Mouse (Mus musculus): ENCODE results near the gene Olfr771. TPM values are rescaled to one million over a fixed set of nuclear protein-coding genes. Genes with fewer than 3 reads are reported as not detected.
"Not testable (repeated sequence)": the region's sequence is repeated elsewhere in the genome, so short reads cannot be mapped to it uniquely, and the experiment has no call there.

Gene Olfr771
- not detected in 2 replicates for polyA plus RNA-seq (2015; fragmentation: Nextera tagmentation; extraction: Ambion mirVana)

- no peak for ATAC-seq
- WGBS: 79% methylated on average over 1 of the region's 1 CpGs
These were observed at the start of gene Olfr771 for GRCm38 (mm10) chr10:129164651-129165050. Gene Olfr771 (minus strand): TSS chr10:129164751.

DNA sequence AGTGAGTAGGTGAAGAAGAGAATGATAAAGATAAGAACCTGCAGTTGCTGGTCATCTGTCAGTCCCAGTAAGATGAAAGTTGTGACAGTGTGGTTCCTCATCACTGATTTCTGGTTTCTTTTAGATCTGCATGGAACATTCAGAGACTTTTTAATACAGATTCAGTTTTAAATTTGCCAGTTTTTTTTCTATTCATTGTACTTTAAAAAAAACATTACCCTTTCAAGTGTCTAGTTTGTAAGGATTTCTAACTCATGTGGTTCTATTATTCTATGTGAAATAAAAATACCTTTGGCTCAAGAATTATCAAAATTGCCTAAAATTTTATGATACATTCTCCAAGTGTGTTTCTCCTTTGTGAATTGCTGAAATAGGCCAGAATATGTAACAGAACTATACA lies 22.8 kb upstream of the Olfr771 start, which contains the start of gene Olfr773:
Olfr773 (minus strand) TSS at position 101 of the 400 bp plus-strand sequence.
- H3K9ac ChIP-seq (ENCODE audit: low read depth, low read length); H3K9me3 ChIP-seq (ENCODE audit: control insufficient read depth); H3K4me1 ChIP-seq (replicated peaks; ENCODE audit: control insufficient read depth, insufficient read depth, low read length); ATAC-seq; H3K27me3 ChIP-seq (replicated peaks; ENCODE audit: control insufficient read depth, insufficient read depth, low read length); H3K4me2 ChIP-seq (replicated peaks; ENCODE audit: low read depth); H3K4me3 ChIP-seq (ENCODE audit: low read depth, low read length); H3K36me3 ChIP-seq (ENCODE audit: control insufficient read depth, insufficient read depth); H3K27ac ChIP-seq (ENCODE audit: low read depth, low read length): not testable (repeated sequence)

More at GRCm38 (mm10) chr10:129164651-129165050, at the start of gene Olfr771:
- Histone ChIP-seq H3K4me2 (replicated peaks; ENCODE audit: low read depth) (no peak within 1 kb of the TSS), H3K4me1 (replicated peaks; ENCODE audit: control insufficient read depth, insufficient read depth, low read length) (no peaks in the 10 kb centered on the region), H3K27ac (ENCODE audit: low read depth, low read length) (no peak within 1 kb of the TSS), H3K9ac (ENCODE audit: low read depth, low read length) (no peak within 1 kb of the TSS), H3K4me3 (ENCODE audit: low read depth, low read length) (no peak within 1 kb of the TSS), H3K36me3 (ENCODE audit: control insufficient read depth, insufficient read depth) (no peaks in the 10 kb centered on the region), H3K27me3 (replicated peaks; ENCODE audit: control insufficient read depth, insufficient read depth, low read length) (no peaks in the 10 kb centered on the region), H3K9me3 (ENCODE audit: control insufficient read depth) (no peaks in the 10 kb centered on the region)
- TF ChIP-seq CTCF (IDR thresholded peaks at IDR 0.05; ENCODE audit: low read depth): no peak

DNA sequence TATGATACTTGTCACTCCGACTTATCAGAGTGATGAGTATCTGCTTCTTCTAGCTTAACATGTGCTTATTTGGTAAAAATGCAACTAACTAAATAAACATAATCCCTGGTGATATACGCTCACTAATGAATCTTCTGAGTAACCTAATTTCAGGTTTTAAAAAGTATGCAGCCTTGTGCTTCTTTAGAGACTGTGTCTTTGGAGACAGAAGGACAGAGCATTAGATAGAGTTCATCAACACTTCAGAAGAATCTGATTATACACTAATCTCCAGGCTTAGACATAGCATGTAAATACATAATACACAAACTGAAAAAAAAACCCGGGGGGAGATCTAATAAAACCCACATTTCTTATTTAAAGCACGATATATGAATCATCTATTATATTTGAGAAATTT lies 13.3 kb upstream of the Olfr771 start, which contains the start of gene Olfr772:
Olfr772 (minus strand) TSS at position 101 of the 400 bp plus-strand sequence.
- 81% methylated on average over 3 of the region's 4 CpGs for WGBS
- H3K27ac ChIP-seq (ENCODE audit: low read depth, low read length); H3K4me3 ChIP-seq (ENCODE audit: low read depth, low read length); H3K36me3 ChIP-seq (ENCODE audit: control insufficient read depth, insufficient read depth); H3K4me2 ChIP-seq (replicated peaks; ENCODE audit: low read depth); H3K9ac ChIP-seq (ENCODE audit: low read depth, low read length); H3K27me3 ChIP-seq (replicated peaks; ENCODE audit: control insufficient read depth, insufficient read depth, low read length); H3K4me1 ChIP-seq (replicated peaks; ENCODE audit: control insufficient read depth, insufficient read depth, low read length); H3K9me3 ChIP-seq (ENCODE audit: control insufficient read depth); ATAC-seq: not testable (repeated sequence)

DNA sequence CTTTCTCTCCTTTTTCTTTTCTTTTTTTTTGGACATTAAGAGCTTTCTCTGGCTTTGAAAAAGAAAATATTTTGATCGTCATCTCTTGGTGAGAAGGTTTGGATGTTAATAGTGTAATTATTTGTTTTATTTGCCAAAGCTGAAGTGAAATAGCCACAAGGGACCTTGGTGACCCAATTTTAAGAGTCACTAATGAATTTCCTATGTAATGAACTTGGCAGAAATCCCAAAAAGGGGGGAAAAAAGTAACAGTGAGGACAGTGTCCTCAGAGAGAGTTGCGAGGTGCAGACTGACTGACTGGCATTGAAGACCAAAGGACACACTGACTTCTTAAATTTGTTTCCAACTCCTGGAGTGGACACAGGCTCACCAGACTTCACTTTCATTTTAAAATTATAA lies 25.7 kb downstream of the Olfr771 start, which contains the start of gene Olfr770:
Olfr770 (minus strand) TSS at position 101 of the 400 bp plus-strand sequence.
- Histone ChIP-seq H3K4me2 (replicated peaks; ENCODE audit: low read depth) (no peak within 1 kb of the TSS), H3K27me3 (replicated peaks; ENCODE audit: control insufficient read depth, insufficient read depth, low read length) (no peaks in the 10 kb centered on the region), H3K36me3 (ENCODE audit: control insufficient read depth, insufficient read depth) (no peaks in the 10 kb centered on the region), H3K9me3 (ENCODE audit: control insufficient read depth) (no peaks in the 10 kb centered on the region), H3K4me1 (replicated peaks; ENCODE audit: control insufficient read depth, insufficient read depth, low read length) (no peaks in the 10 kb centered on the region), H3K4me3 (ENCODE audit: low read depth, low read length) (no peak within 1 kb of the TSS), H3K27ac (ENCODE audit: low read depth, low read length) (no peak within 1 kb of the TSS), H3K9ac (ENCODE audit: low read depth, low read length) (no peak within 1 kb of the TSS)
- no peak for TF ChIP-seq CTCF (IDR thresholded peaks at IDR 0.05; ENCODE audit: low read depth)
- no peak for ATAC-seq
- WGBS: 81% methylated on average over 2 of the region's 2 CpGs

GRCm38 (mm10) chr10:129117761-129118160 lies 46.8 kb downstream of the Olfr771 start, which contains the start of gene Olfr769:
Gene Olfr769 (minus strand): TSS chr10:129117861.
- WGBS: 78% methylated on average over 2 of the region's 2 CpGs
- no peak within 1 kb of the TSS for H3K9ac ChIP-seq (ENCODE audit: low read depth, low read length)
- no peaks in the 10 kb centered on the region for H3K4me1 ChIP-seq (replicated peaks; ENCODE audit: control insufficient read depth, insufficient read depth, low read length)

GRCm38 (mm10) chr10:129115146-129115545 lies 49.4 kb downstream of the Olfr771 start:
- Histone ChIP-seq H3K9me3 (ENCODE audit: control insufficient read depth) (no peaks in the 10 kb centered on the region), H3K9ac (ENCODE audit: low read depth, low read length) (no peak overlapping the region), H3K27ac (ENCODE audit: low read depth, low read length) (no peak overlapping the region), H3K36me3 (ENCODE audit: control insufficient read depth, insufficient read depth) (no peaks in the 10 kb centered on the region), H3K4me1 (replicated peaks; ENCODE audit: control insufficient read depth, insufficient read depth, low read length) (no peaks in the 10 kb centered on the region), H3K4me2 (replicated peaks; ENCODE audit: low read depth) (no peak overlapping the region), H3K27me3 (replicated peaks; ENCODE audit: control insufficient read depth, insufficient read depth, low read length) (no peaks in the 10 kb centered on the region), H3K4me3 (ENCODE audit: low read depth, low read length) (no peak overlapping the region)
- ATAC-seq: no peak
- 93% methylated on average over 3 of the region's 3 CpGs for WGBS
- no peak for TF ChIP-seq CTCF (IDR thresholded peaks at IDR 0.05; ENCODE audit: low read depth)

More at GRCm38 (mm10) chr10:129117761-129118160, 46.8 kb downstream of the Olfr771 start, which contains the start of gene Olfr769:
- Histone ChIP-seq H3K4me2 (replicated peaks; ENCODE audit: low read depth) (no peak within 1 kb of the TSS), H3K9me3 (ENCODE audit: control insufficient read depth) (no peaks in the 10 kb centered on the region), H3K27me3 (replicated peaks; ENCODE audit: control insufficient read depth, insufficient read depth, low read length) (no peaks in the 10 kb centered on the region), H3K27ac (ENCODE audit: low read depth, low read length) (no peak within 1 kb of the TSS), H3K36me3 (ENCODE audit: control insufficient read depth, insufficient read depth) (no peaks in the 10 kb centered on the region), H3K4me3 (ENCODE audit: low read depth, low read length) (no peak within 1 kb of the TSS)
- TF ChIP-seq CTCF (IDR thresholded peaks at IDR 0.05; ENCODE audit: low read depth): no peak
- no peak for ATAC-seq

Other genes starting within 250 kb of the Olfr771 start
- gene Rdh5, start 241.9 kb downstream of the Olfr771 start, polyA plus RNA-seq (2015; fragmentation: Nextera tagmentation; extraction: Ambion mirVana): 12.4 and 13.0 TPM in 2 replicates
- gene Bloc1s1, start 240.7 kb downstream of the Olfr771 start, polyA plus RNA-seq (2015; fragmentation: Nextera tagmentation; extraction: Ambion mirVana): 248 and 257 TPM in 2 replicates
- 3.1 and 3.6 TPM in 2 replicates for gene Itga7, start 230.9 kb downstream of the Olfr771 start, polyA plus RNA-seq (2015; fragmentation: Nextera tagmentation; extraction: Ambion mirVana)
- 232 and 250 TPM in 2 replicates for gene Mettl7b, start 203.8 kb downstream of the Olfr771 start, polyA plus RNA-seq (2015; fragmentation: Nextera tagmentation; extraction: Ambion mirVana)
- gene Olfr9, start 175.3 kb downstream of the Olfr771 start, polyA plus RNA-seq (2015; fragmentation: Nextera tagmentation; extraction: Ambion mirVana): not detected in 2 replicates
- gene Olfr763, start 154.0 kb downstream of the Olfr771 start, polyA plus RNA-seq (2015; fragmentation: Nextera tagmentation; extraction: Ambion mirVana): not detected in 2 replicates
- not detected in 2 replicates for gene Olfr764-ps1, start 124.9 kb downstream of the Olfr771 start, polyA plus RNA-seq (2015; fragmentation: Nextera tagmentation; extraction: Ambion mirVana)
- gene Olfr765, start 114.8 kb downstream of the Olfr771 start, polyA plus RNA-seq (2015; fragmentation: Nextera tagmentation; extraction: Ambion mirVana): not detected in 2 replicates
- gene Olfr766-ps1, start 95.8 kb downstream of the Olfr771 start, polyA plus RNA-seq (2015; fragmentation: Nextera tagmentation; extraction: Ambion mirVana): not detected in 2 replicates
- gene Olfr767, start 81.8 kb downstream of the Olfr771 start, polyA plus RNA-seq (2015; fragmentation: Nextera tagmentation; extraction: Ambion mirVana): not detected in 2 replicates
- gene Olfr768, start 65.4 kb downstream of the Olfr771 start, polyA plus RNA-seq (2015; fragmentation: Nextera tagmentation; extraction: Ambion mirVana): not detected in 2 replicates
- gene Olfr769, start 46.9 kb downstream of the Olfr771 start, polyA plus RNA-seq (2015; fragmentation: Nextera tagmentation; extraction: Ambion mirVana): not detected in 2 replicates
- gene Olfr770, start 25.8 kb downstream of the Olfr771 start, polyA plus RNA-seq (2015; fragmentation: Nextera tagmentation; extraction: Ambion mirVana): not detected in 2 replicates
- not detected in 2 replicates for gene Olfr772, start 13.2 kb upstream of the Olfr771 start, polyA plus RNA-seq (2015; fragmentation: Nextera tagmentation; extraction: Ambion mirVana)
- gene Olfr773, start 22.7 kb upstream of the Olfr771 start, polyA plus RNA-seq (2015; fragmentation: Nextera tagmentation; extraction: Ambion mirVana): not detected in 2 replicates
- gene Olfr774, start 71.5 kb upstream of the Olfr771 start, polyA plus RNA-seq (2015; fragmentation: Nextera tagmentation; extraction: Ambion mirVana): not detected in 2 replicates
- not detected in 2 replicates for gene Olfr775, start 83.7 kb upstream of the Olfr771 start, polyA plus RNA-seq (2015; fragmentation: Nextera tagmentation; extraction: Ambion mirVana)
- not detected in 2 replicates for gene Olfr776, start 94.4 kb upstream of the Olfr771 start, polyA plus RNA-seq (2015; fragmentation: Nextera tagmentation; extraction: Ambion mirVana)
- not detected in 2 replicates for gene Olfr777, start 106.7 kb upstream of the Olfr771 start, polyA plus RNA-seq (2015; fragmentation: Nextera tagmentation; extraction: Ambion mirVana)
- not detected in 2 replicates for gene Olfr780, start 153.4 kb upstream of the Olfr771 start, polyA plus RNA-seq (2015; fragmentation: Nextera tagmentation; extraction: Ambion mirVana)
- gene Olfr781, start 164.1 kb upstream of the Olfr771 start, polyA plus RNA-seq (2015; fragmentation: Nextera tagmentation; extraction: Ambion mirVana): not detected in 2 replicates
- gene Olfr782, start 184.1 kb upstream of the Olfr771 start, polyA plus RNA-seq (2015; fragmentation: Nextera tagmentation; extraction: Ambion mirVana): not detected in 2 replicates
- 0.04 TPM in 1 of 2 replicates, not detected in the other for gene Olfr784, start 219.3 kb upstream of the Olfr771 start, polyA plus RNA-seq (2015; fragmentation: Nextera tagmentation; extraction: Ambion mirVana)
- not detected in 2 replicates for gene Olfr785, start 240.7 kb upstream of the Olfr771 start, polyA plus RNA-seq (2015; fragmentation: Nextera tagmentation; extraction: Ambion mirVana)